8 mouse cellular contexts compared by ENCODE assay signal in the genomic region with DNA sequence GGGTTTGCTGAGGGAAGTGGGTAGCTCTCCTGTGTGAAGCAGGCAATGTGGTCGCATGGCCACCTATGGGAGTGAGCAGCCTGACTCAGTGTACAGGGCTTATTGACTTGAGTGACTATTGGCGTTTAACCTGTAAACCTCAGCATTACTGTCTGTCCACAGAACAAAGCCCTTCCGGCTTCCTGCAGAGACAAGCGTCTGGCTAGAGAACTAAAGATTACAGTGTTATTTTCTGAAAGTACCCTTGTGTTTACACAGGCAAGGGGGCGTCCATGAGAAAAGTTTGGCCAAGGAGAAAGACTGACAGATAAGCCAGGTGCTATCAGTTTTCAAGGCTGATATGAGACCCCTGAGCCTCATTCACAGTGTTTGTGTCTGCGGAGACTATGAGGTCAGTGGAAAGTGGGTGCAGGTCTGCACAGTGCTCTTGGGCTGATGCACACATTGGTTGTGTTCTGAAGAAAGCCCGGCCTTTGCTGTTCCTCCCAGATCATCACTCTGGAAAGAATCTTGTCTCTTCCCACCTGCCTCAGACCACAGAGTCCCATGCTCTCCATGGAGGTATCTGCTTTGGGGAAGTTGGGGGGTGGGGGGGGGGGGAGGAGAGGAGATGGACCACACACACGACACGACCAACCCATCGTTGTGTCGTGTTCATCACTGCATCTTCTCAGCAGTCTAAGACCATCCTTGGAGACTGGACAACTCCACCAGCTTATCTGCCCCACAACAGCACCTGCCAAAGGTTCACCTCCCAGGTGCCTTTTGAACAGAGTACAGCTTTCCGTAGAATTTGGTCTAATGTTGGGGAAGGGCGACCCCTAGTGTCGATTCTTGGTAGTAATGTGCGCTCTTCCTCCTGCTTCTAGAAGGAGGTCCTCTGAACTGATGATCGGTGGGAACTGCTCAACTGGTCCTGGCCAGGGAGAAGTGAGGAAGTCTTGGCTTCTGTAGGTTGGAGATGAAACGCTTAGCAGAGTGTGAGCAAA. TPM values are rescaled to one million over a fixed set of nuclear protein-coding genes. Genes with fewer than 3 reads are reported as not detected.
DNase-seq lines count a peak whose midpoint lies in the region; ATAC-seq and TF ChIP-seq lines count a peak whose summit lies in the region.

No protein-coding gene starts in this region.

- no peak overlapping the region for H3K4me2 ChIP-seq in forebrain, embryonic 14.5 days (ENCODE audit: low read length)
- H3K4me2 ChIP-seq in lung, postnatal 0 days (replicated peaks; ENCODE audit: low read depth, low read length) = no peak overlapping the region

- TF ChIP-seq EP300 in lung, postnatal 0 days (IDR thresholded peaks at IDR 0.05) = no peak

- no peaks in the 10 kb centered on the region for H3K9me3 ChIP-seq in ES-E14 (ENCODE audit: control insufficient read depth, insufficient read depth, low read depth, low read length)
- H3K9me3 ChIP-seq in forebrain, embryonic 14.5 days (replicated peaks; ENCODE audit: control insufficient read depth, low read length) = no peaks in the 10 kb centered on the region
- H3K9me3 ChIP-seq in lung, postnatal 0 days (ENCODE audit: low read length) = no peaks in the 10 kb centered on the region

- peak overlapping the region; percentile 5; the same call in 1 of the 2 replicates for H3K9ac ChIP-seq in ES-E14 (ENCODE audit: insufficient read depth, low read depth, low read length, poor library complexity, severe bottlenecking)
- no peak overlapping the region for H3K9ac ChIP-seq in forebrain, embryonic 14.5 days (ENCODE audit: low read length)
- no peak overlapping the region for H3K9ac ChIP-seq in lung, postnatal 0 days (replicated peaks; ENCODE audit: low read depth)

- DNase-seq in ES-E14 (ENCODE audit: low read depth, low spot score) = peak; percentile 90
- peak; percentile 57 for DNase-seq in c-Kit-positive CD71-positive TER-119-positive erythroid progenitor cells, embryonic 14.5 days (ENCODE audit: low spot score)
- DNase-seq in forebrain, embryonic 14.5 days (ENCODE audit: low spot score) = peak; percentile 85
- DNase-seq in heart, postnatal 36 days = peak; percentile 76 to 82
- DNase-seq in layer of hippocampus, adult 9-11 months = peak; percentile 34
- DNase-seq in lung, postnatal 0 days (ENCODE audit: low spot score) = peak; percentile 68
- DNase-seq in retina, adult 2 months (ENCODE audit: low read depth, low spot score) = peak; percentile 61
- peak; percentile 69 for DNase-seq in thymus, postnatal 25 days

- intact Hi-C loops in heart, postnatal 36 days (cut with DNase I) = loop anchor here (2.0 to 10.0 kb wide), 5 partner anchors 110 to 757 kb away; a partner anchor contains a TSS

- in situ Hi-C loops in ES-E14 (cut with MboI; ENCODE audit: low sequenced_read_pairs in 2 of 2, unreplicated experiment in 2 of 2) = loop anchor here in 1 of 2 experiments (10.0 to 25.0 kb wide), 2 partner anchors 270 to 767 kb away; a partner anchor contains a TSS

- WGBS in forebrain, embryonic 14.5 days = 30% methylated on average over 17 of the region's 17 CpGs
- 16% methylated on average over 17 of the region's 17 CpGs for WGBS in lung, postnatal 0 days

- peak; percentile 93 for TF ChIP-seq CTCF in lung, postnatal 0 days (IDR thresholded peaks at IDR 0.05)

- no peaks in the 10 kb centered on the region for H3K36me3 ChIP-seq in ES-E14 (ENCODE audit: control insufficient read depth, insufficient read depth, low read length, poor library complexity, severe bottlenecking)
- H3K36me3 ChIP-seq in forebrain, embryonic 14.5 days (ENCODE audit: control insufficient read depth, insufficient read depth, low read length) = no peaks in the 10 kb centered on the region
- no peaks in the 10 kb centered on the region for H3K36me3 ChIP-seq in lung, postnatal 0 days (ENCODE audit: insufficient read depth, low read length)

- H3K4me1 ChIP-seq in ES-E14 (ENCODE audit: control insufficient read depth in 2 of 2, insufficient read depth in 2 of 2, low read length in 2 of 2, poor library complexity in 1 of 2) = peaks cover 7 to 14% of the 10 kb centered on the region in 2 experiments
- no peaks in the 10 kb centered on the region for H3K4me1 ChIP-seq in forebrain, embryonic 14.5 days (ENCODE audit: control insufficient read depth, insufficient read depth, low read length)
- no peaks in the 10 kb centered on the region for H3K4me1 ChIP-seq in lung, postnatal 0 days (ENCODE audit: insufficient read depth, low read depth, low read length)

- peak; percentile 65 for ATAC-seq in forebrain, embryonic 14.5 days
- ATAC-seq in lung, postnatal 0 days = peak; percentile 72

- H3K27me3 ChIP-seq in forebrain, embryonic 14.5 days (replicated peaks; ENCODE audit: control insufficient read depth, insufficient read depth, low read length) = no peaks in the 10 kb centered on the region; the same call in 1 of the 2 replicates
- H3K27me3 ChIP-seq in lung, postnatal 0 days (replicated peaks; ENCODE audit: insufficient read depth, low read length) = no peaks in the 10 kb centered on the region

- no peak overlapping the region; the same call in 1 of the 2 replicates for H3K27ac ChIP-seq in ES-E14 (ENCODE audit: insufficient read depth, low read depth, low read length, poor library complexity, severe bottlenecking)
- H3K27ac ChIP-seq in forebrain, embryonic 14.5 days (ENCODE audit: low read depth, low read length) = no peak overlapping the region
- H3K27ac ChIP-seq in lung, postnatal 0 days (ENCODE audit: low read length) = no peak overlapping the region

- H3K4me3 ChIP-seq in ES-E14 (ENCODE audit: insufficient read depth in 1 of 2, low read depth in 1 of 2, low read length in 2 of 2, poor library complexity in 1 of 2, severe bottlenecking in 1 of 2) = no peak overlapping the region
- no peak overlapping the region for H3K4me3 ChIP-seq in forebrain, embryonic 14.5 days (ENCODE audit: low read depth, low read length)
- H3K4me3 ChIP-seq in lung, postnatal 0 days (ENCODE audit: low read depth, low read length) = no peak overlapping the region

TF ChIP-seq in ES-E14, 5 proteins besides CTCF, POLR2A, EP300 and RAD21:
- TF ChIP-seq ZC3H11A (IDR thresholded peaks at IDR 0.05; ENCODE audit: borderline replicate concordance, low read depth, low read length) = peak; percentile 95
- no peak for TF ChIP-seq CHD2 (IDR thresholded peaks at IDR 0.05; ENCODE audit: low read depth, low read length)

RNA-seq across cellular contexts. Expression of a gene that starts 40.0 kb away (rescaled TPM):
- total RNA-seq in ES-E14 (2012; rRNA removed) = 10.6 and 22.7 TPM in 2 replicates
- polyA plus RNA-seq in forebrain, embryonic 14.5 days (2014; fragmentation: Nextera tagmentation; extraction: Ambion mirVana) = 65.3 and 91.8 TPM in 2 replicates
- 1 to 10 TPM; 3.8 to 7.2 TPM for total RNA-seq in heart, postnatal 36 days (2021)
- 0.96 and 2.1 TPM in 2 replicates for polyA plus RNA-seq in lung, postnatal 0 days (2015; fragmentation: Nextera tagmentation; extraction: Ambion mirVana)

Comparison
In these comparisons a context has a peak if more than half of its experiments do, and no peak if none do; other contexts are left out.
1. DNase-seq: peak in every context shown above with its lines; median percentile 90 in ES-E14; 85 in forebrain, embryonic 14.5 days; 79 in heart, postnatal 36 days; 69 in thymus, postnatal 25 days; 68 in lung, postnatal 0 days; 61 in retina, adult 2 months; 57 in c-Kit-positive CD71-positive TER-119-positive erythroid progenitor cells, embryonic 14.5 days; 34 in layer of hippocampus, adult 9-11 months.